Mouse (Mus musculus) bone marrow macrophage, adult 2 months (primary cell): ENCODE data around the gene Limk1. TPM values are rescaled to one million over a fixed set of nuclear protein-coding genes. Genes with fewer than 3 reads are reported as not detected.
A peak's percentile ranks its signal among the peaks of the same experiment; 100 is the strongest.

Source experiments
- H3K27ac ChIP-seq: 2 replicates; pipeline ENCODE4 v1.5.1; 2012; ENCODE audit warnings: low read depth, low read length; ENCODE audit not compliant: insufficient read depth
- H3K4me1 ChIP-seq: 2 replicates; pipeline ENCODE4 v1.6.1; 2012; ENCODE audit warnings: low read length; ENCODE audit not compliant: control insufficient read depth, insufficient read depth
- H3K4me3 ChIP-seq: 2 replicates; pipeline ENCODE4 v1.5.1; 2012; ENCODE audit warnings: mild to moderate bottlenecking, low read length, moderate library complexity; ENCODE audit not compliant: insufficient read depth
- CTCF ChIP-seq: IDR thresholded peaks from 2 replicates; pipeline ENCODE4 v1.5.1; 2012; ENCODE audit warnings: low read depth, mild to moderate bottlenecking, low read length, moderate library complexity
- POLR2A ChIP-seq: IDR thresholded peaks from 2 replicates; pipeline ENCODE4 v1.6.1; 2012; ENCODE audit warnings: mild to moderate bottlenecking, low read depth, low read length, borderline replicate concordance
- polyA plus RNA-seq: library from polyadenylated mRNA; stranded (reverse); fragments of >200 nt; gene quantifications from 2 replicates; pipeline ENCODE4 v1.2.4, GENCODE M21; 2012; ENCODE audit not compliant: missing spikeins, insufficient read depth, insufficient read length

The Limk1 gene
- polyA plus RNA-seq, 1 experiment = 13.1 TPM

- H3K4me1 ChIP-seq = peaks cover 4% of the 10 kb centered on the region; the same call in 1 of the 2 replicates
- no peak overlapping the region for H3K4me3 ChIP-seq
- H3K27ac ChIP-seq = no peak overlapping the region
- TF ChIP-seq CTCF (no peak), POLR2A (no peak)
Observed at GRCm38 (mm10) chr5:134709275-134709674, 20.9 kb upstream of the Limk1 start.

- H3K27ac ChIP-seq = no peak overlapping the region
- TF ChIP-seq POLR2A = no peak
- peak; percentile 82 for TF ChIP-seq CTCF
- H3K4me1 ChIP-seq = peaks cover 2% of the 10 kb centered on the region; the same call in 1 of the 2 replicates
- H3K4me3 ChIP-seq = no peak overlapping the region
Observed at GRCm38 (mm10) chr5:134704157-134704556, 15.8 kb upstream of the Limk1 start.

GRCm38 (mm10) chr5:134695539-134695938 lies 7.1 kb upstream of the Limk1 start:
- Histone ChIP-seq H3K4me3 (no peak overlapping the region), H3K4me1 (no peaks in the 10 kb centered on the region), H3K27ac (no peak overlapping the region)
- TF ChIP-seq CTCF = no peak
- no peak for TF ChIP-seq POLR2A

GRCm38 (mm10) chr5:134695082-134695481 lies 6.7 kb upstream of the Limk1 start:
- Histone ChIP-seq H3K4me3 (no peak overlapping the region), H3K27ac (no peak overlapping the region), H3K4me1 (peaks cover 1% of the 10 kb centered on the region; the same call in 1 of the 2 replicates)
- TF ChIP-seq POLR2A = no peak
- no peak for TF ChIP-seq CTCF

GRCm38 (mm10) chr5:134692704-134693103 lies 4.3 kb upstream of the Limk1 start:
- H3K4me3 ChIP-seq = no peak overlapping the region
- TF ChIP-seq CTCF (no peak), POLR2A (no peak)
- H3K27ac ChIP-seq = no peak overlapping the region
- peaks cover 10% of the 10 kb centered on the region for H3K4me1 ChIP-seq

- Histone ChIP-seq H3K4me3 (peak overlapping the region; percentile 54), H3K4me1 (peaks cover 10% of the 10 kb centered on the region), H3K27ac (peak overlapping the region; percentile 19)
- TF ChIP-seq CTCF (no peak), POLR2A (no peak)
Observed at GRCm38 (mm10) chr5:134688718-134689284, 403 bp upstream of the Limk1 start.

GRCm38 (mm10) chr5:134687187-134687586 lies 1.2 kb downstream of the Limk1 start:
- H3K4me3 ChIP-seq = no peak overlapping the region
- peaks cover 10% of the 10 kb centered on the region for H3K4me1 ChIP-seq
- TF ChIP-seq POLR2A = no peak
- TF ChIP-seq CTCF = no peak
- H3K27ac ChIP-seq = no peak overlapping the region

GRCm38 (mm10) chr5:134686541-134686940 lies 1.9 kb downstream of the Limk1 start:
- no peak overlapping the region for H3K4me3 ChIP-seq
- no peak overlapping the region for H3K27ac ChIP-seq
- H3K4me1 ChIP-seq = peaks cover 10% of the 10 kb centered on the region
- TF ChIP-seq CTCF (no peak), POLR2A (no peak)

- H3K4me1 ChIP-seq = peaks cover 1% of the 10 kb centered on the region
- TF ChIP-seq POLR2A = no peak
- TF ChIP-seq CTCF = no peak
- no peak overlapping the region for H3K4me3 ChIP-seq
- H3K27ac ChIP-seq = no peak overlapping the region
Observed at GRCm38 (mm10) chr5:134684398-134684797, 4.0 kb downstream of the Limk1 start.

- TF ChIP-seq CTCF (no peak), POLR2A (no peak)
- no peak overlapping the region for H3K4me3 ChIP-seq
- H3K4me1 ChIP-seq = peaks cover 4% of the 10 kb centered on the region; the same call in 1 of the 2 replicates
- H3K27ac ChIP-seq = no peak overlapping the region
Observed at GRCm38 (mm10) chr5:134683813-134684212, 4.6 kb downstream of the Limk1 start.
